17 mouse cellular contexts compared by ENCODE assay signal in genomic region chr17:48099312-48099711, GRCm38 (mm10). TPM values are rescaled to one million over a fixed set of nuclear protein-coding genes. Genes with fewer than 3 reads are reported as not detected.
DNase-seq lines count a peak whose midpoint lies in the region; ATAC-seq lines count a peak whose summit lies in the region.
"Had no signal": no experiment of that assay in that cellular context is flagged by ENCODE, and none has a peak within 500 bp of the region (broad histone marks: within the 10 kb centered on the region; RNA-seq: fewer than 3 reads in every experiment).

No protein-coding gene starts in this region.

- DNase-seq in heart, adult 8-10 months (ENCODE audit: low spot score), result no peak
- DNase-seq in lung, postnatal 25 days (ENCODE audit: low spot score), result no peak
- peak; percentile 20 for DNase-seq in mesoderm, embryonic 11.5 days (ENCODE audit: low read depth, low spot score)
- DNase-seq in cerebellum, adult 9-11 months, result no peak
- DNase-seq: adrenal gland, adult 2 months; heart, adult 11 months; right cerebral cortex, adult 18-20 months; thymus, adult 18-20 months had no signal

- no peaks in the 10 kb centered on the region for H3K9me3 ChIP-seq in heart, embryonic 14.5 days (ENCODE audit: control insufficient read depth, low read length)
- no peaks in the 10 kb centered on the region for H3K9me3 ChIP-seq in lung, embryonic 15.5 days
- H3K9me3 ChIP-seq in limb, embryonic 12.5 days, result no peaks in the 10 kb centered on the region

- ATAC-seq in heart, embryonic 14.5 days (ENCODE audit: insufficient number of reproducible peaks, insufficient read depth, low FRiP score, low read depth), result no peak
- no peak for ATAC-seq in lung, embryonic 15.5 days (ENCODE audit: borderline replicate concordance, extremely low read depth, low FRiP score, low TSS enrichment)
- ATAC-seq in limb, embryonic 12.5 days (ENCODE audit: insufficient number of reproducible peaks, insufficient read depth, low FRiP score, low TSS enrichment, low read depth), result no peak
- ATAC-seq: hindbrain, embryonic 16.5 days had no signal

- no peak overlapping the region for H3K4me3 ChIP-seq in heart, embryonic 14.5 days (ENCODE audit: control insufficient read depth in 1 of 2, insufficient read depth in 1 of 2, low read depth in 1 of 2, low read length in 2 of 2)
- no peak overlapping the region for H3K4me3 ChIP-seq in lung, embryonic 15.5 days
- H3K4me3 ChIP-seq in limb, embryonic 12.5 days (replicated peaks), result peak overlapping the region; percentile 39; the same call in 1 of the 2 replicates
- H3K4me3 ChIP-seq: left cerebral cortex, adult 2 months had no signal

- 12% methylated on average over 11 of the region's 11 CpGs for WGBS in heart, embryonic 14.5 days
- WGBS in lung, embryonic 15.5 days, result 42% methylated on average over 11 of the region's 11 CpGs
- 14% methylated on average over 11 of the region's 11 CpGs for WGBS in limb, embryonic 12.5 days

- H3K27me3 ChIP-seq in heart, embryonic 14.5 days (ENCODE audit: control insufficient read depth, insufficient read depth, low read length), result peaks cover 58% of the 10 kb centered on the region
- peaks cover 58% of the 10 kb centered on the region for H3K27me3 ChIP-seq in lung, embryonic 15.5 days
- H3K27me3 ChIP-seq in limb, embryonic 12.5 days, result peaks cover 63% of the 10 kb centered on the region

- no peak overlapping the region for H3K9ac ChIP-seq in heart, embryonic 14.5 days (ENCODE audit: low read length)
- no peak overlapping the region for H3K9ac ChIP-seq in lung, embryonic 15.5 days
- no peak overlapping the region for H3K9ac ChIP-seq in limb, embryonic 12.5 days (replicated peaks)
- H3K9ac ChIP-seq: liver, embryonic 14.5 days had no signal

- no peak overlapping the region for H3K27ac ChIP-seq in heart, embryonic 14.5 days (replicated peaks in 1 of 2; ENCODE audit: control insufficient read depth in 1 of 2, insufficient read depth in 1 of 2, low read depth in 2 of 2, low read length in 2 of 2)
- no peak overlapping the region for H3K27ac ChIP-seq in lung, embryonic 15.5 days
- H3K27ac ChIP-seq in limb, embryonic 12.5 days, result no peak overlapping the region
- H3K27ac ChIP-seq: left cerebral cortex, adult 2 months; liver, embryonic 14.5 days had no signal

- no peaks in the 10 kb centered on the region for H3K36me3 ChIP-seq in heart, embryonic 14.5 days (ENCODE audit: control insufficient read depth, insufficient read depth, low read length)
- H3K36me3 ChIP-seq in lung, embryonic 15.5 days, result no peaks in the 10 kb centered on the region
- no peaks in the 10 kb centered on the region for H3K36me3 ChIP-seq in limb, embryonic 12.5 days

- peak overlapping the region; percentile 80; the same call in 1 of the 2 replicates for H3K4me2 ChIP-seq in heart, embryonic 14.5 days (ENCODE audit: low read length)
- peak overlapping the region; percentile 82; the same call in 1 of the 2 replicates for H3K4me2 ChIP-seq in lung, embryonic 15.5 days
- H3K4me2 ChIP-seq in limb, embryonic 12.5 days, result peak overlapping the region; percentile 74; the same call in 1 of the 2 replicates

- peaks cover 22 to 36% of the 10 kb centered on the region in 2 experiments for H3K4me1 ChIP-seq in heart, embryonic 14.5 days (ENCODE audit: control insufficient read depth in 2 of 2, insufficient read depth in 2 of 2, low read length in 2 of 2)
- peaks cover 50% of the 10 kb centered on the region for H3K4me1 ChIP-seq in lung, embryonic 15.5 days
- peaks cover 61% of the 10 kb centered on the region for H3K4me1 ChIP-seq in limb, embryonic 12.5 days (replicated peaks)

RNA-seq across cellular contexts. Expression of gene 1700067P10Rik, which starts 10.2 kb away (rescaled TPM):
- not detected in 2 replicates for polyA plus RNA-seq in heart, embryonic 14.5 days (2014; fragmentation: Nextera tagmentation; extraction: Ambion mirVana)
- not detected for total RNA-seq in heart, adult 8-10 months (2022)
- polyA plus RNA-seq in lung, embryonic 15.5 days (2015; fragmentation: Nextera tagmentation; extraction: Ambion mirVana), result not detected in 2 replicates
- not detected in 2 replicates for polyA plus RNA-seq in limb, embryonic 12.5 days (2016; fragmentation: Nextera tagmentation; extraction: Ambion mirVana)
- total RNA-seq: adrenal gland, adult 2 months; common myeloid progenitor, adult 5-6 weeks; left cerebral cortex, adult 2 months; neutrophil, adult 5-6 weeks had no signal
- polyA plus RNA-seq: adrenal gland, adult 2 months; liver, embryonic 14.5 days; spleen, adult 2 months had no signal

RNA-seq across cellular contexts. Expression of gene 9830107B12Rik, which starts 46.8 kb away (rescaled TPM):
- not detected in 2 replicates for polyA plus RNA-seq in heart, embryonic 14.5 days (2014; fragmentation: Nextera tagmentation; extraction: Ambion mirVana)
- not detected for total RNA-seq in heart, adult 8-10 months (2022)
- not detected in 2 replicates for polyA plus RNA-seq in lung, embryonic 15.5 days (2015; fragmentation: Nextera tagmentation; extraction: Ambion mirVana)
- polyA plus RNA-seq in limb, embryonic 12.5 days (2016; fragmentation: Nextera tagmentation; extraction: Ambion mirVana), result not detected in 2 replicates
- total RNA-seq: adrenal gland, adult 2 months; left cerebral cortex, adult 2 months had no signal
- polyA plus RNA-seq: adrenal gland, adult 2 months; hindbrain, embryonic 16.5 days had no signal
